Mouse (Mus musculus): ENCODE data around the gene Kcna10. TPM values are rescaled to one million over a fixed set of nuclear protein-coding genes. Genes with fewer than 3 reads are reported as not detected.

The Kcna10 gene
- total RNA-seq (2023; ENCODE audit: inconsistent age): not detected in 4 replicates

GRCm38 (mm10) chr3:107182756-107183155, at the start of gene Kcna10:
Gene Kcna10, plus strand, starts transcription at chr3:107183056.

GRCm38 (mm10) chr3:107221608-107222007, 38.8 kb downstream of the Kcna10 start, which contains the start of gene Cym:
Gene Cym, minus strand, starts transcription at chr3:107221732.

GRCm38 (mm10) chr3:107230527-107230926, 47.7 kb downstream of the Kcna10 start, which contains the start of gene A630076J17Rik:
Gene A630076J17Rik, plus strand, starts transcription at chr3:107230614.

GRCm38 (mm10) chr3:107239607-107240006, 56.8 kb downstream of the Kcna10 start, which contains the start of gene Prok1:
Gene Prok1, minus strand, starts transcription at chr3:107239707.

Other genes with a start within 250 kb of the Kcna10 start
- gene Kcna3, start 146.9 kb upstream of the Kcna10 start, total RNA-seq (2023; ENCODE audit: inconsistent age): 38.7 to 43.4 TPM (median 39.0 TPM) in 4 replicates
- gene Kcna2, start 81.9 kb upstream of the Kcna10 start, total RNA-seq (2023; ENCODE audit: inconsistent age): 0.16 to 0.39 TPM (median 0.22 TPM) in 4 replicates
- gene Cym, start 38.7 kb downstream of the Kcna10 start, total RNA-seq (2023; ENCODE audit: inconsistent age): not detected in 4 replicates
- gene A630076J17Rik, start 47.6 kb downstream of the Kcna10 start, total RNA-seq (2023; ENCODE audit: inconsistent age): not detected in 4 replicates
- gene Prok1, start 56.7 kb downstream of the Kcna10 start, total RNA-seq (2023; ENCODE audit: inconsistent age): not detected in 4 replicates
- 44.5 to 56.1 TPM (median 48.4 TPM) in 4 replicates for gene Lamtor5, start 95.8 kb downstream of the Kcna10 start, total RNA-seq (2023; ENCODE audit: inconsistent age)
- 0.42 to 0.90 TPM (median 0.59 TPM) in 4 replicates for gene Slc16a4, start 108.2 kb downstream of the Kcna10 start, total RNA-seq (2023; ENCODE audit: inconsistent age)
- 62.7 to 70.0 TPM (median 66.3 TPM) in 4 replicates for gene Rbm15, start 150.6 kb downstream of the Kcna10 start, total RNA-seq (2023; ENCODE audit: inconsistent age)

All from B cell, adult (primary cell).